Mouse (Mus musculus) limb, embryonic 11.5 days (tissue): ENCODE measurements around the gene Pabpn1. TPM values are rescaled to one million over a fixed set of nuclear protein-coding genes. Genes with fewer than 3 reads are reported as not detected.

ENCODE experiments used
- ATAC-seq: fragments of 200-750 bp; cut with Nextera tagmentation; 2 replicates; pipeline ENCODE4 v1.8.0; 2017; ENCODE audit warnings: low read depth; ENCODE audit not compliant: insufficient number of reproducible peaks, low FRiP score, low TSS enrichment
- DNase-seq: peaks from one replicate; pipeline ENCODE4 v3.0.0-alpha.2; 2015; ENCODE audit warnings: low spot score
- H3K27ac ChIP-seq: fragments of 300-500 bp; sonication (generic); replicated peaks from 2 replicates; pipeline ENCODE4 v1.5.1; 2014; ENCODE audit warnings: low read depth, mild to moderate bottlenecking, low read length
- H3K27me3 ChIP-seq: fragments of 300-500 bp; sonication (generic); 2 replicates; pipeline ENCODE4 v1.6.1; 2014; ENCODE audit warnings: mild to moderate bottlenecking, low read length, mixed read lengths; ENCODE audit not compliant: control insufficient read depth, insufficient read depth
- H3K36me3 ChIP-seq: fragments of 300-500 bp; sonication (generic); 2 replicates; pipeline ENCODE4 v1.6.1; 2014; ENCODE audit warnings: mild to moderate bottlenecking, low read length, moderate library complexity, mixed read lengths; ENCODE audit not compliant: control insufficient read depth, insufficient read depth
- H3K4me1 ChIP-seq: fragments of 300-500 bp; sonication (generic); 2 replicates; pipeline ENCODE4 v1.6.1; 2014; ENCODE audit warnings: low read length, mixed read lengths; ENCODE audit not compliant: control insufficient read depth, insufficient read depth
- H3K4me2 ChIP-seq: fragments of 300-500 bp; sonication (generic); 2 replicates; pipeline ENCODE4 v1.6.1; 2014; ENCODE audit warnings: low read depth, mild to moderate bottlenecking, moderate library complexity; ENCODE audit not compliant: severe bottlenecking
- H3K4me3 ChIP-seq: fragments of 300-500 bp; sonication (generic); 2 replicates; pipeline ENCODE4 v1.5.1; 2014; ENCODE audit warnings: low read depth, low read length
- H3K9ac ChIP-seq: fragments of 300-500 bp; sonication (generic); 2 replicates; pipeline ENCODE4 v1.6.1; 2014; ENCODE audit warnings: mild to moderate bottlenecking, low read length
- H3K9me3 ChIP-seq: fragments of 300-500 bp; sonication (generic); 2 replicates; pipeline ENCODE4 v1.6.1; 2016; ENCODE audit warnings: low read length; ENCODE audit not compliant: control insufficient read depth
- WGBS: fragments of 180-500 bp; shearing (Covaris S2); extraction: QIAGEN DNeasy Blood & Tissue Kit; methylation state at CpG from one replicate; pipeline ENCODE4 v1.1.7; 2014; 5-methylcytosine and 5-hydroxymethylcytosine counted together
- polyA plus RNA-seq: library from polyadenylated mRNA; unstranded; fragments of >200 nt; fragmentation: Nextera tagmentation; extraction: Ambion mirVana; gene quantifications from 2 replicates; pipeline ENCODE4 v1.2.1, GENCODE M21; 2014

The Pabpn1 gene
- polyA plus RNA-seq, 1 experiment from 2014 or later, result 158 TPM

- ATAC-seq (peak; percentile 49), DNase-seq (peak; percentile 64)
- no peaks in the 10 kb centered on the region for H3K9me3 ChIP-seq
- H3K4me3 ChIP-seq, result peak within 1 kb of the TSS; percentile 57
- WGBS, result under 1% methylated on average over 37 of the region's 61 CpGs
- peaks cover 18% of the 10 kb centered on the region for H3K27me3 ChIP-seq
- peaks cover 9% of the 10 kb centered on the region for H3K4me1 ChIP-seq
- H3K36me3 ChIP-seq, result no peaks in the 10 kb centered on the region
- peak within 1 kb of the TSS; percentile 99 for H3K4me2 ChIP-seq
- H3K27ac ChIP-seq, result no peak within 1 kb of the TSS
- peak within 1 kb of the TSS; percentile 72 for H3K9ac ChIP-seq
Measured at GRCm38 (mm10) chr14:54877048-54877715, 15.1 kb upstream of the Pabpn1 start, which contains the start of gene Ppp1r3e. Gene Ppp1r3e, minus strand, starts transcription at chr14:54877550.

GRCm38 (mm10) chr14:54883154-54884021 lies 8.9 kb upstream of the Pabpn1 start, which contains the start of the genes Bcl2l2 and Gm20521:
Gene Bcl2l2, plus strand, starts transcription at chr14:54883377.
Gene Gm20521, plus strand, starts transcription at chr14:54883441.
- WGBS, result 1% methylated on average over 27 of the region's 27 CpGs

DNA sequence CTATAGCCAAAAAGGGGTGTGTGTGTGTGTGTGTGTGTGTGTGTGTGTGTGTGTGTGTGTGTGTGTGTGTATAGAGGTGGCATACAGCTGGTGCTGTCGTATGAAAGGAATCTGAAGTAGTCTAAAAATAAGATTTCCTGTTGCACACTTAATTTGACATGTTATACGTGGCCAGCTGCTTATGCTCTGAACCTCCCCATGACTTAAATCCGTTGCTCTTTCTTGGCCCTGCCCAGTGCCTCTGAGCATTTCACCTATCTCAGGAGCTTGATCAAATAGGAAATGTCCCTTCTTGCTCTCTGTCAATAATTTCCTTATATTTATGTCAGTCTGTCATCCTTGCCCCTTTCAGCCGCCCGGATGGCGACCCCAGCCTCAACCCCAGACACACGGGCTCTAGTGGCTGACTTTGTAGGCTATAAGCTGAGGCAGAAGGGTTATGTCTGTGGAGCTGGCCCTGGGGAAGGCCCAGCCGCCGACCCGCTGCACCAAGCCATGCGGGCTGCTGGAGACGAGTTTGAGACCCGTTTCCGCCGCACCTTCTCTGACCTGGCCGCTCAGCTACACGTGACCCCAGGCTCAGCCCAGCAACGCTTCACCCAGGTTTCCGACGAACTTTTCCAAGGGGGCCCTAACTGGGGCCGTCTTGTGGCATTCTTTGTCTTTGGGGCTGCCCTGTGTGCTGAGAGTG lies 8.1 kb upstream of the Pabpn1 start:
- Histone ChIP-seq H3K9ac (peak overlapping the region; percentile 53), H3K4me2 (peak overlapping the region; percentile 66), H3K27ac (peak overlapping the region; percentile 72), H3K4me1 (peaks cover 9% of the 10 kb centered on the region), H3K36me3 (no peaks in the 10 kb centered on the region), H3K4me3 (peak overlapping the region; percentile 38), H3K27me3 (no peaks in the 10 kb centered on the region), H3K9me3 (no peaks in the 10 kb centered on the region)
- DNase-seq, result no peak
- ATAC-seq, result 0 out of 2 replicates have a peak, but pooled peaks have one; percentile 4
- 19% methylated on average over 21 of the region's 21 CpGs for WGBS

More at GRCm38 (mm10) chr14:54883154-54884021, 8.9 kb upstream of the Pabpn1 start, which contains the start of the genes Bcl2l2 and Gm20521:
- no peaks in the 10 kb centered on the region for H3K36me3 ChIP-seq
- ATAC-seq (peak; percentile 81), DNase-seq (peak; percentile 83)
- H3K9me3 ChIP-seq, result no peaks in the 10 kb centered on the region
- H3K27ac ChIP-seq, result peak within 1 kb of the TSS; percentile 72
- H3K9ac ChIP-seq, result peak within 1 kb of the TSS; percentile 53
- H3K27me3 ChIP-seq, result no peaks in the 10 kb centered on the region; the same call in 1 of the 2 replicates
- peak within 1 kb of the TSS; percentile 66 for H3K4me2 ChIP-seq
- peaks cover 9% of the 10 kb centered on the region for H3K4me1 ChIP-seq
- H3K4me3 ChIP-seq, result peak within 1 kb of the TSS; percentile 38

GRCm38 (mm10) chr14:54885309-54885708 lies 7.0 kb upstream of the Pabpn1 start:
- H3K27ac ChIP-seq, result no peak overlapping the region
- no peaks in the 10 kb centered on the region for H3K27me3 ChIP-seq
- H3K9ac ChIP-seq, result no peak overlapping the region
- no peak overlapping the region for H3K4me2 ChIP-seq
- WGBS, result 93% methylated on average over 11 of the region's 11 CpGs
- no peak for ATAC-seq
- no peak for DNase-seq
- no peaks in the 10 kb centered on the region for H3K9me3 ChIP-seq
- peaks cover 9% of the 10 kb centered on the region for H3K4me1 ChIP-seq
- no peaks in the 10 kb centered on the region for H3K36me3 ChIP-seq
- no peak overlapping the region for H3K4me3 ChIP-seq

DNA sequence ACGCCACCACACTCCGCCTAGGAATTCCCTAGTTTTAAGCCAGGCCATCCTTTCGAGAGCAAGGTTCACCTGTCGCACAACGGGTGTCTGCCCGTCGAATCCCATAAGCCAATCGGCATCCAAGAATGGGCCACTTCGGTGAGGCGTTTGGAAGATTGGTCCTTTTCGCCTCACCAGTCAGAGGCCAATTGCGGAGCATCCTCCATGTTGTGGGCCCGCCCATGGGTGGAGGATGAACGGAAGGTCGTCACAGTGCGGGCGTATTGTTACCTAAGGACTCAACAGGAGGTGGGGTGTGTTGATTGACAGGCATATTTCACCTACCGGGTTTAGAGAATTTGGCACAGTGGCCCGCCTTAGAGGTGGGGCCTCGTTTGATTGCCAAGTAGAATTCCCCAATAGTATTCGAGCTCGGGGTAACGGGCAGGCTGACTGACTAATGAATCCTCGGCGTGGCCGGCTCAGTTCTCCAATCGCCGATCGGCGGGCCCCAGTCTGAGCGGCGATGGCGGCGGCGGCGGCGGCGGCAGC lies 1.4 kb downstream of the Pabpn1 start:
- H3K9ac ChIP-seq, result peak overlapping the region; percentile 99
- peak; percentile 96 for DNase-seq
- WGBS, result under 1% methylated on average over 38 of the region's 38 CpGs

DNA sequence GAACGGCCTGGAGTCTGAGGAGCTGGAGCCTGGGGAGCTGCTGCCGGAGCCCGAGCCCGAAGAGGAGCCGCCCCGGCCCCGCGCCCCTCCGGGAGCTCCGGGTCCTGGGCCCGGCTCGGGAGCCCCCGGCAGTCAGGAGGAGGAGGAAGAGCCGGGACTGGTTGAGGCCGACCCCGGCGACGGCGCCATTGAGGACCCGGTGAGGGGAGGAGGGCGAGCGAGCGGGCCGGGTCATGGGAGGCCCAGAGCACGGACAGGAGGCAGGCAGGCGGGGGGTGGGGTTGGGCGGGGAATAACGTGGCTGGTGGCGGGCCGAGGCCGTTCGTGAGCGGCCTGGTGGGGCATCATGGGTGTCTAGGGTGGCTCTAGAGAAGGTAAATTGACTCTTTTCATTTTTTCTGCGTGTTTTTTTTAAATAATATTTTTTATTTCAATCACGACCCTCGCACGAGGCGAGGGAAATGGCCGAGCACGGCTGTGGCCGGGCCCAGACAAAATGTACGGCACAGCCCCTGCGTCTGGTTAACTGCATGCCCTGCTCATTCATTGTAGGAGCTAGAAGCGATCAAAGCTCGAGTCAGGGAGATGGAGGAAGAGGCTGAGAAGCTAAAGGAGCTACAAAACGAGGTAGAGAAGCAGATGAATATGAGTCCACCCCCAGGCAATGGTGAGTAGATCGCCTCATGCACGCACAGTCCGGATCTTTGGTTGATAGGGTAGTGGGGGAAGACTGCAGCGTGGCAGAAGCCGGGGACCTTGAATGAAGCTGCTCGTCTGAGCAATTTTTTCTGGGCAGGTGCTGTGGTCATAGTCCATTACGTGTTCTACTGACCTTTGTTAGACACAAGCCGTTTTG lies 2.2 kb downstream of the Pabpn1 start:
- Histone ChIP-seq H3K9ac (peak overlapping the region; percentile 99), H3K4me2 (peak overlapping the region; percentile 70), H3K27me3 (no peaks in the 10 kb centered on the region), H3K27ac (peak overlapping the region; percentile 91), H3K9me3 (no peaks in the 10 kb centered on the region), H3K36me3 (peaks cover 18% of the 10 kb centered on the region), H3K4me3 (peak overlapping the region; percentile 97), H3K4me1 (peaks cover 3% of the 10 kb centered on the region)
- under 1% methylated on average over 52 of the region's 54 CpGs for WGBS
- DNase-seq (peak; percentile 72), ATAC-seq (peak; percentile 27)

More for the DNA sequence above, 1.4 kb downstream of the Pabpn1 start:
- H3K4me2 ChIP-seq, result peak overlapping the region; percentile 24; the same call in 1 of the 2 replicates
- no peaks in the 10 kb centered on the region for H3K9me3 ChIP-seq
- H3K4me3 ChIP-seq, result peak overlapping the region; percentile 97
- peaks cover 3% of the 10 kb centered on the region for H3K4me1 ChIP-seq
- peak; percentile 99 for ATAC-seq
- peaks cover 18% of the 10 kb centered on the region for H3K36me3 ChIP-seq
- H3K27ac ChIP-seq, result peak overlapping the region; percentile 91; the same call in 1 of the 2 replicates
- no peaks in the 10 kb centered on the region for H3K27me3 ChIP-seq

- Histone ChIP-seq H3K36me3 (peaks cover 18% of the 10 kb centered on the region), H3K9me3 (no peaks in the 10 kb centered on the region), H3K27me3 (no peaks in the 10 kb centered on the region), H3K27ac (no peak overlapping the region), H3K4me2 (no peak overlapping the region), H3K4me1 (peaks cover 3% of the 10 kb centered on the region), H3K4me3 (no peak overlapping the region), H3K9ac (no peak overlapping the region)
- no peak for ATAC-seq
- DNase-seq, result no peak
- 83% methylated on average over 2 of the region's 2 CpGs for WGBS
Measured at GRCm38 (mm10) chr14:54897445-54897844, 5.1 kb downstream of the Pabpn1 start.
